Mouse (Mus musculus): ENCODE measurements around the gene Dus4l. TPM values are rescaled to one million over a fixed set of nuclear protein-coding genes. Genes with fewer than 3 reads are reported as not detected.

The Dus4l gene
- 4.9 and 7.3 TPM in 2 replicates for polyA plus RNA-seq (2015; fragmentation: Nextera tagmentation; extraction: Ambion mirVana)

DNA sequence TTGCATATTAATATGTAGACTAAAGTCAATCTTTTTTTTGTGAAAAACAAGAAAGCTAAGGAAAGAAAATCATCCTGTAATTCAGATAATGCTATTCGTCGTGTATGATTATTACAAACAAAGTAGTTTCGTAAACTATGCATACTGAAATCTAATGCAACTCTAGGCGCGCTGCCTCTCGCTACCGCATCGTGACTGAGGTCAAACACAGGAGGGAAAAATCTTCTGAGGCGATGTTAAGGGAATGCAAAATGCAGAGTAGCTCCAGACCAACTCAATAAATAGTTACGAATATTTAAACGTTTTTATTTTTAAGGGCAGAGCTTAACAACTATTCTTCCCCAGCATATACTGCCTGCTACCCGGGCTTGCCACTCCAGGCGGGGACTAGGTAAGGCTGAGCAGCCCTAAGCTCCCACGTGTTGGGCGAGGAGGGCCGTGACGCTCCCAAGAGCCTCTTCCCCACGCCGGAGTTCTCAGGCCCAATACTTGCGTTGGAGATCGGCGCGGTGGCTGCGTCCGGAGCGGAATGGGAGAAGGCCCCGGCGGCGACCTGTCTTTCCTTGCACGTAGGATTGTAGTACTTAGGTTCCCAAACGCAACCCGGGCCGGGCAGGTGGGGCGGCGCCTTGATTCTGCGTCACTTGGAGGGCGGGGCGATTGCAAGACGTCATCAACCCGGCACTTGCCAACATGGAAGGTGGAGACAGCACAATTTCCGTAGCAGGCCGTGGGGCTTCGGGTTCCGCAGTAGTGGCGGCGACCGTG, at the start of gene Dus4l, which contains the start of gene Cog5:
Gene Dus4l, minus strand, starts transcription at position 630 of the 768 bp plus-strand sequence.
Gene Cog5, plus strand, starts transcription at position 673 of the 768 bp plus-strand sequence.
- H3K27ac ChIP-seq (replicated peaks): peak within 1 kb of the TSS; percentile 88
- DNase-seq (ENCODE audit: low spot score): peak; percentile 97
- 0 out of 2 replicates have a peak, but pooled peaks cover 2% of the 10 kb centered on the region for H3K4me1 ChIP-seq (replicated peaks; ENCODE audit: control insufficient read depth, insufficient read depth)
- H3K9me3 ChIP-seq (ENCODE audit: control insufficient read depth, low read length): no peaks in the 10 kb centered on the region
- WGBS: under 1% methylated on average over 47 of the region's 47 CpGs
- no peaks in the 10 kb centered on the region for H3K27me3 ChIP-seq (ENCODE audit: control insufficient read depth, insufficient read depth, low read length)
- ATAC-seq (ENCODE audit: low FRiP score, low TSS enrichment): peak; percentile 96
- H3K9ac ChIP-seq (ENCODE audit: low read length): peak within 1 kb of the TSS; percentile 77
- peak within 1 kb of the TSS; percentile 71 for H3K4me2 ChIP-seq (replicated peaks; ENCODE audit: low read depth)
- H3K36me3 ChIP-seq (ENCODE audit: control insufficient read depth, insufficient read depth, low read length): no peaks in the 10 kb centered on the region
- TF ChIP-seq CTCF (IDR thresholded peaks at IDR 0.05; ENCODE audit: low read depth) (no peak), EP300 (optimal IDR thresholded peaks at IDR 0.05) (no peak)
- H3K4me3 ChIP-seq (ENCODE audit: low read depth, low read length): peak within 1 kb of the TSS; percentile 95

- no peaks in the 10 kb centered on the region for H3K4me1 ChIP-seq (replicated peaks; ENCODE audit: control insufficient read depth, insufficient read depth)
- H3K27ac ChIP-seq (replicated peaks): no peak overlapping the region
- H3K9ac ChIP-seq (ENCODE audit: low read length): no peak overlapping the region
- H3K4me2 ChIP-seq (replicated peaks; ENCODE audit: low read depth): no peak overlapping the region
- no peak for ATAC-seq (ENCODE audit: low FRiP score, low TSS enrichment)
- no peaks in the 10 kb centered on the region for H3K36me3 ChIP-seq (ENCODE audit: control insufficient read depth, insufficient read depth, low read length)
- H3K4me3 ChIP-seq (ENCODE audit: low read depth, low read length): no peak overlapping the region
- DNase-seq (ENCODE audit: low spot score): no peak
- TF ChIP-seq CTCF (IDR thresholded peaks at IDR 0.05; ENCODE audit: low read depth) (peak; percentile 36), EP300 (optimal IDR thresholded peaks at IDR 0.05) (no peak)
- no peaks in the 10 kb centered on the region for H3K27me3 ChIP-seq (ENCODE audit: control insufficient read depth, insufficient read depth, low read length)
- H3K9me3 ChIP-seq (ENCODE audit: control insufficient read depth, low read length): no peaks in the 10 kb centered on the region
- 84% methylated on average over 6 of the region's 6 CpGs for WGBS
These were observed 49.3 kb upstream of the Dus4l start for GRCm38 (mm10) chr12:31703904-31704303.

GRCm38 (mm10) chr12:31701411-31701810, 46.8 kb upstream of the Dus4l start:
- H3K36me3 ChIP-seq (ENCODE audit: control insufficient read depth, insufficient read depth, low read length): no peaks in the 10 kb centered on the region
- H3K27me3 ChIP-seq (ENCODE audit: control insufficient read depth, insufficient read depth, low read length): no peaks in the 10 kb centered on the region
- DNase-seq (ENCODE audit: low spot score): no peak
- H3K9me3 ChIP-seq (ENCODE audit: control insufficient read depth, low read length): no peaks in the 10 kb centered on the region
- no peaks in the 10 kb centered on the region for H3K4me1 ChIP-seq (replicated peaks; ENCODE audit: control insufficient read depth, insufficient read depth)
- no peak for TF ChIP-seq CTCF (IDR thresholded peaks at IDR 0.05; ENCODE audit: low read depth)
- H3K27ac ChIP-seq (replicated peaks): no peak overlapping the region
- H3K4me2 ChIP-seq (replicated peaks; ENCODE audit: low read depth): no peak overlapping the region
- no peak overlapping the region for H3K9ac ChIP-seq (ENCODE audit: low read length)
- no peak for ATAC-seq (ENCODE audit: low FRiP score, low TSS enrichment)
- 62% methylated on average over 5 of the region's 5 CpGs for WGBS
- no peak overlapping the region for H3K4me3 ChIP-seq (ENCODE audit: low read depth, low read length)

GRCm38 (mm10) chr12:31700623-31701347, 46.2 kb upstream of the Dus4l start:
- DNase-seq (ENCODE audit: low spot score) (no peak), ATAC-seq (ENCODE audit: low FRiP score, low TSS enrichment) (no peak)
- H3K27me3 ChIP-seq (ENCODE audit: control insufficient read depth, insufficient read depth, low read length): no peaks in the 10 kb centered on the region
- H3K9ac ChIP-seq (ENCODE audit: low read length): no peak overlapping the region
- 57% methylated on average over 5 of the region's 5 CpGs for WGBS
- no peaks in the 10 kb centered on the region for H3K36me3 ChIP-seq (ENCODE audit: control insufficient read depth, insufficient read depth, low read length)
- H3K4me3 ChIP-seq (ENCODE audit: low read depth, low read length): no peak overlapping the region
- H3K4me1 ChIP-seq (replicated peaks; ENCODE audit: control insufficient read depth, insufficient read depth): no peaks in the 10 kb centered on the region
- no peak overlapping the region for H3K4me2 ChIP-seq (replicated peaks; ENCODE audit: low read depth)
- no peaks in the 10 kb centered on the region for H3K9me3 ChIP-seq (ENCODE audit: control insufficient read depth, low read length)
- no peak overlapping the region for H3K27ac ChIP-seq (replicated peaks)
- TF ChIP-seq CTCF (IDR thresholded peaks at IDR 0.05; ENCODE audit: low read depth) (no peak), EP300 (optimal IDR thresholded peaks at IDR 0.05) (no peak)

DNA sequence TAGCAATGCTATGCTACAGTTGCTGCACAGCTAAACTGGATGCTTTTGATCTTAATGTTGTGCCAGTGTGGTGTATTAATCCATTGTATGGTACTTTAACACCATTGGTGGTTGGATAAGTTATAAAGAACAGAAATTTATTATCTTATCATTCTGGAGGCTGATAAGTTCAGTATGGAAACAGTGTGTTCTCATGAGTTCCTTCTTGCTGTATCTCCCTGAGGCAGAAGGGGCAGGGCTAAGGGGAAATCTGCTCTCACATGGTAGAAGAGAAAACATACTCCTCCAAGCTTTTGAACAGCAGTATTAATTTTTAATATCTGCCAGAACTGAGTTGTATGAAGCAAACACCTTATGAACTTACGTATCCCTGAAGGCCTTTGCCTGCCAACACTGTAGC, 38.7 kb upstream of the Dus4l start:
- H3K27ac ChIP-seq (replicated peaks): no peak overlapping the region
- no peaks in the 10 kb centered on the region for H3K9me3 ChIP-seq (ENCODE audit: control insufficient read depth, low read length)
- TF ChIP-seq EP300 (optimal IDR thresholded peaks at IDR 0.05) (no peak), CTCF (IDR thresholded peaks at IDR 0.05; ENCODE audit: low read depth) (no peak)
- H3K4me1 ChIP-seq (replicated peaks; ENCODE audit: control insufficient read depth, insufficient read depth): no peaks in the 10 kb centered on the region
- DNase-seq (ENCODE audit: low spot score) (no peak), ATAC-seq (ENCODE audit: low FRiP score, low TSS enrichment) (no peak)
- WGBS: 76% methylated on average over 1 of the region's 1 CpGs
- no peaks in the 10 kb centered on the region for H3K27me3 ChIP-seq (ENCODE audit: control insufficient read depth, insufficient read depth, low read length)
- no peak overlapping the region for H3K4me3 ChIP-seq (ENCODE audit: low read depth, low read length)
- no peak overlapping the region for H3K9ac ChIP-seq (ENCODE audit: low read length)
- H3K4me2 ChIP-seq (replicated peaks; ENCODE audit: low read depth): no peak overlapping the region
- H3K36me3 ChIP-seq (ENCODE audit: control insufficient read depth, insufficient read depth, low read length): no peaks in the 10 kb centered on the region

DNA sequence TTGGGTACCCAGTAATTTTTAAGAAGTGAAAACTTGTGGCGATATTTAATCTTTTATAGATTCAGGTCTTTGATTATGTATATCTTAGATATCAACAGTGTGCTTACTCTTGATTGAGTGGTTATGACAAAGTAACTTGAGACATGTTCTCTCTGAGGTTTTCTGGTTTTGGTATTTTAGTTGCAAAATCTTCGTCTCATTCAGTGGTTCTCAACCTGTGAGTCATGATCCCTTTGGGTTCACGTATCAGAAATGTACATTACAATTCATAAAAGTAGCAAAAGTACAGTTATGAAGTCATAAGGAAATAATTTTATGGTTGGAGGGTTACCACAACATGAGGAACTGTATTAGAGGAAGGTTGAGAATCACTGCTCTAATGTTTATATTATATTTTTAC, 32.1 kb upstream of the Dus4l start:
- WGBS: 89% methylated on average over 3 of the region's 3 CpGs
- Histone ChIP-seq H3K4me3 (ENCODE audit: low read depth, low read length) (no peak overlapping the region), H3K27ac (replicated peaks) (no peak overlapping the region), H3K9me3 (ENCODE audit: control insufficient read depth, low read length) (no peaks in the 10 kb centered on the region), H3K4me1 (replicated peaks; ENCODE audit: control insufficient read depth, insufficient read depth) (no peaks in the 10 kb centered on the region), H3K9ac (ENCODE audit: low read length) (no peak overlapping the region), H3K36me3 (ENCODE audit: control insufficient read depth, insufficient read depth, low read length) (no peaks in the 10 kb centered on the region), H3K4me2 (replicated peaks; ENCODE audit: low read depth) (no peak overlapping the region), H3K27me3 (ENCODE audit: control insufficient read depth, insufficient read depth, low read length) (no peaks in the 10 kb centered on the region)
- ATAC-seq (ENCODE audit: low FRiP score, low TSS enrichment) (no peak), DNase-seq (ENCODE audit: low spot score) (no peak)
- no peak for TF ChIP-seq CTCF (IDR thresholded peaks at IDR 0.05; ENCODE audit: low read depth)
- no peak for TF ChIP-seq EP300 (optimal IDR thresholded peaks at IDR 0.05)
